Mouse (Mus musculus) megakaryocyte, adult 5-6 weeks (primary cell): ENCODE measurements at regions not wholly inside any gene's neighbourhood (a gene's known extent, or its start where the extent isn't known, plus 50 kb on each side); places are given as distances from the start of the nearest gene placed in this dataset.

Source experiments
- ATAC-seq: 2 replicates; pipeline ENCODE4 v1.8.0; 2016; ENCODE audit warnings: mild to moderate bottlenecking, inconsistent platforms; ENCODE audit not compliant: poor library complexity, severe bottlenecking

- peak; percentile 30; the same call in 1 of the 2 replicates for ATAC-seq
Observed at GRCm38 (mm10) chr7:82921722-82922121, 54.6 kb downstream of the Mex3b start.

- ATAC-seq = no peak
Observed at GRCm38 (mm10) chr7:82923220-82924071, 56.3 kb downstream of the Mex3b start.

- ATAC-seq = no peak
Observed at GRCm38 (mm10) chr7:82924092-82924491, 57.0 kb downstream of the Mex3b start.

- ATAC-seq = no peak
Observed at GRCm38 (mm10) chr7:82938311-82938710, 71.2 kb downstream of the Mex3b start.

GRCm38 (mm10) chr7:82939536-82939935, 72.4 kb downstream of the Mex3b start:
- ATAC-seq = no peak

GRCm38 (mm10) chr7:82943376-82943775, 76.2 kb downstream of the Mex3b start:
- ATAC-seq = no peak

GRCm38 (mm10) chr7:82943797-82944196, 76.7 kb downstream of the Mex3b start:
- ATAC-seq = no peak

- ATAC-seq = no peak
Observed at GRCm38 (mm10) chr7:82949372-82949771, 82.2 kb downstream of the Mex3b start.

- no peak for ATAC-seq
Observed at GRCm38 (mm10) chr7:82957208-82957977, 90.3 kb downstream of the Mex3b start.

GRCm38 (mm10) chr7:82970599-82970998, 103.5 kb downstream of the Mex3b start:
- no peak for ATAC-seq

GRCm38 (mm10) chr7:82971244-82971643, 104.1 kb downstream of the Mex3b start:
- peak; percentile 99 for ATAC-seq

- ATAC-seq = no peak
Observed at GRCm38 (mm10) chr7:82972214-82973006, 105.3 kb downstream of the Mex3b start.

GRCm38 (mm10) chr7:82990708-82991107, 123.6 kb downstream of the Mex3b start:
- 0 out of 2 replicates have a peak, but pooled peaks have one; percentile 60 for ATAC-seq

GRCm38 (mm10) chr7:82993136-82993535, 126.0 kb downstream of the Mex3b start:
- no peak for ATAC-seq

GRCm38 (mm10) chr7:82998848-82999247, 131.7 kb downstream of the Mex3b start:
- no peak for ATAC-seq

- ATAC-seq = no peak
Observed at GRCm38 (mm10) chr7:83007540-83007939, 140.4 kb downstream of the Mex3b start.

GRCm38 (mm10) chr7:83012145-83012544, 145.0 kb downstream of the Mex3b start:
- no peak for ATAC-seq

- ATAC-seq = no peak
Observed at GRCm38 (mm10) chr7:83014725-83015690, 147.9 kb downstream of the Mex3b start.

- ATAC-seq = no peak
Observed at GRCm38 (mm10) chr7:83015756-83016155, 148.6 kb downstream of the Mex3b start.

- ATAC-seq = no peak
Observed at GRCm38 (mm10) chr7:83016566-83016965, 149.4 kb downstream of the Mex3b start.
